Mouse (Mus musculus) heart, adult 9 months (tissue): ENCODE data around the gene Lsm2.
"Not testable (repeated sequence)": the region's sequence is repeated elsewhere in the genome, so short reads cannot be mapped to it uniquely, and the experiment has no call there.

Experiments
- DNase-seq, 2 experiments: peaks; one replicate each; pipeline ENCODE4 v3.0.0; 2022; ENCODE audit warnings: low spot score in 2 of 2

Gene Lsm2

GRCm38 (mm10) chr17:34981690-34982180 is at the start of gene Lsm2:
Lsm2 (plus strand) TSS chr17:34981862.
- DNase-seq = peak; percentile 93 to 94

GRCm38 (mm10) chr17:34932287-34932686 is 49.4 kb upstream of the Lsm2 start:
- DNase-seq = no peak

GRCm38 (mm10) chr17:34934031-34934430 is 47.6 kb upstream of the Lsm2 start:
- DNase-seq = no peak

GRCm38 (mm10) chr17:34934830-34935229 is 46.8 kb upstream of the Lsm2 start:
- peak; percentile 35 to 60 for DNase-seq

- DNase-seq = no peak
Observed at GRCm38 (mm10) chr17:34937960-34938505, 43.6 kb upstream of the Lsm2 start.

- peak; percentile 47 to 48 for DNase-seq
Observed at GRCm38 (mm10) chr17:34941344-34942041, 40.2 kb upstream of the Lsm2 start.

- DNase-seq = no peak
Observed at GRCm38 (mm10) chr17:34943128-34943815, 38.4 kb upstream of the Lsm2 start.

GRCm38 (mm10) chr17:34944362-34944761 is 37.3 kb upstream of the Lsm2 start:
- no peak for DNase-seq

- no peak for DNase-seq
Observed at GRCm38 (mm10) chr17:34946486-34947140, 35.0 kb upstream of the Lsm2 start.

- no peak for DNase-seq
Observed at GRCm38 (mm10) chr17:34947606-34948005, 34.1 kb upstream of the Lsm2 start.

- DNase-seq = not testable (repeated sequence)
Observed at GRCm38 (mm10) chr17:34948721-34949552, 32.7 kb upstream of the Lsm2 start.

GRCm38 (mm10) chr17:34949553-34949969 is 32.1 kb upstream of the Lsm2 start:
- no peak for DNase-seq

- no peak for DNase-seq
Observed at GRCm38 (mm10) chr17:34950514-34951455, 30.9 kb upstream of the Lsm2 start.

- no peak for DNase-seq
Observed at GRCm38 (mm10) chr17:34951636-34952377, 29.9 kb upstream of the Lsm2 start.

GRCm38 (mm10) chr17:34952378-34953040 is 29.2 kb upstream of the Lsm2 start:
- DNase-seq = peak; percentile 81 to 83

- no peak for DNase-seq
Observed at GRCm38 (mm10) chr17:34953258-34953657, 28.4 kb upstream of the Lsm2 start.

- DNase-seq = no peak
Observed at GRCm38 (mm10) chr17:34953904-34954303, 27.8 kb upstream of the Lsm2 start.

GRCm38 (mm10) chr17:34954831-34955230 is 26.8 kb upstream of the Lsm2 start:
- no peak for DNase-seq

- DNase-seq = no peak
Observed at GRCm38 (mm10) chr17:34955884-34956283, 25.8 kb upstream of the Lsm2 start.
